Mouse (Mus musculus) ES-Bruce4 (cell line): ENCODE results near the gene Arhgef25.
"Not testable (repeated sequence)": the region's sequence is repeated elsewhere in the genome, so short reads cannot be mapped to it uniquely, and the experiment has no call there.

Experiments used
- CTCF ChIP-seq: IDR thresholded peaks from one replicate; pipeline ENCODE4 v1.8.1; 2011; ENCODE audit warnings: low read depth, low read length
- EP300 ChIP-seq: IDR thresholded peaks from 2 replicates; pipeline ENCODE4 v1.6.1; 2011; ENCODE audit warnings: low read depth, low read length; ENCODE audit not compliant: insufficient read depth
- POLR2A ChIP-seq: IDR thresholded peaks from one replicate; pipeline ENCODE4 v1.8.1; 2011; ENCODE audit warnings: low read length; ENCODE audit not compliant: insufficient read depth

- not testable (repeated sequence) for TF ChIP-seq CTCF, POLR2A, EP300
Observed at GRCm38 (mm10) chr10:127152556-127152955, 37.3 kb downstream of the Arhgef25 start.
